Mouse (Mus musculus) right cerebral cortex, adult 2 months (tissue): Measurements from ENCODE around the gene Dgke.
A peak's percentile ranks its signal among the peaks of the same experiment; 100 is the strongest.

ENCODE experiments used
- DNase-seq, 2 experiments: peaks; one replicate each; pipeline ENCODE4 v3.0.0; 2021 to 2022; ENCODE audit warnings: low spot score in 2 of 2

The Dgke gene

DNA sequence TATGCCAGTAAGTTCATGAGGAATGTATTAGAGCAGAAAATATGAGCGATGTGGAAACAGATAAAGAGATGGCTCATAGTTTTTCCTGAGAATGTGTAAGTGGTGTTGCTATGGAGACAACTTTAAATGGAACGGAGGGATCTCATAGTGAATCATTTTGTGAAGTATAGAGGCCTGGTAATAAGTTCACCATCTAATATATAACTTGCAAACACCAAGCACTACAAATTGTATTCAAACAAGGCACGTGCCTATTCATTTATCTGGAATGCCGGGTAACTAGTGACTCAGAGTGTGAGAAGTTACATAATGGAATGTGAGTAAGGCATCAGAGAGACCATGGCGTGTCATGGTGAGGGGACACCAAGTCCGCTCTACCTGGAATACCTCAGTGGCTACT is 28.2 kb downstream of the Dgke start:
- peak in 1 of 2 experiments; percentile 20 for DNase-seq

- no peak for DNase-seq
Observed at GRCm38 (mm10) chr11:89035552-89035951, 31.1 kb downstream of the Dgke start.

- no peak for DNase-seq
Observed at GRCm38 (mm10) chr11:89034592-89034991, 32.1 kb downstream of the Dgke start.

DNA sequence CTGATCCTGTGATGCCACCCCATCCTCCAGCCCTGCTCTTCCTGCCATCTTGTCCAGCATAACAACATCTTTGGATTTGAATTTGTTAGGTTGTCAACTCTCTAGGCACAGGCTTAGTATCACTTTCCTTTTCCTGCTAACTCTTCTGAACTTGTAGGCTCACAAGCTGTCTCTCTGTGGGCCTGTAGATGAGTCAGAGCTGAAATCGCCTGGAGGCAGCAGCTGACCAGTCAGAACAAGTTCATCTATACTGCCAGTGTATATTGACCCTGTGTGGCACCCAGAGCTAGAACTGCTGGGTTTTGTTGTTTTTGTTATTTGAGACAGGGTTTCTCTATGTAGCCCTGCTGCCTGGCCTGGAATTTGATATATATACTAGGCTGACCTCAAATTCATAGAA is 35.5 kb downstream of the Dgke start:
- no peak for DNase-seq

DNA sequence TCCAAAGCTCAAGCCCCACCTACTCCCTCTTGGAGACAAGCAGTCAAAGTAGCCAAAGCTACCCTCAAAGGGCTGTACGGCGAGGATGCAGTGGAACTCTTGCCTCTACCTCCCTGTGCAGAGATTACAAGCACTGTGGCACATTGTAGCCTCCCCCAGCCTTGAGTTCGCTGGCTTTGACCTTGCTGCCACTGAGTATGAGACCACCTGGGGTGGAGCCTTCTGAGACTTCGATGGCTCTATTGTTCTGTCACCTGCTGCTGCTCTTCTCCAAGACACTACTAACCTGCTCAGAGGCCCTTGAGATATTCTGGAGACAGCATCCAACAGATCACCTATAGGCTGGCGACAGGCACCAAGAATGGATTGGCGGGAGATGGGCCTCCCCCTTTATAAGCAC is 36.1 kb downstream of the Dgke start:
- DNase-seq, result no peak

- DNase-seq, result no peak
Observed at GRCm38 (mm10) chr11:89028871-89029405, 37.7 kb downstream of the Dgke start.

DNA sequence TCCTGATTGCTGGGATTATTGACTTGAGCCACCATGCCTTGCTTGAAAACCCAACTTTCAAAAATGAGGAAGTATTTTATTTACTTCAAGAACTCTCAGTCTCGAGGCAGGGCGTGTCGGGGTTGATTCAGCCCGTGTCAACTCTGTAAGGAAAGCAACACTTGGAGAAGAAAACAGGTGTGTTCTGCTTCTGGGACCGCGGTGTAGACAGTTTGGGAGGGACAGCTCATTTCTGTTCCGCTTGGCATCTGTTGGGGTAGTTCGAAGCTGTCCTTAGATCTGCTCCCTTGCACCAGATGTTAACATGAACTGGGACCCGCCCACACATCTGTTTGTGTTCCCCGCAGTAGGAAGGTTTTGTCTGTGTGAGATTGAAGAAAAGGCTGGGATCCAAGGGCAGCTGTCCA is 38.7 kb downstream of the Dgke start:
- DNase-seq, result no peak

DNA sequence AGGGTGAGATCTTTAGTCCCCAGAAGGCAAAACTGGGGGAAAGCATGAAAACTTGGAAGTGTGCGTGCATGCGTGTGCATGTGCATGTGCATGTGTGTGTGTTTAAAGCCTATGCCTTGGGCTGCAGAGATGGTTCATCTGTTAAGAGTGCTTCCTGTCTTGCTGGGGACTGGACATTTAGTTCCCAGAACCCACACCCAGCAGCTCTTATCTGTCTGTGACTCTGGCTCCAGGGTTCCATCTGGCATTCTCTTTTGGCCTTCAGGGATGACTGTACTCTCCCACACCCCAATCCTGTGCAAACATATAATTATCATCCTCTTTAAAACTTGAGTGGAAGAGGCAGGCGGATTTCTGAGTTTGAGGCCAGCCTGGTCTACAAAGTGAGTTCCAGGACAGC is 40.5 kb downstream of the Dgke start:
- DNase-seq, result no peak

DNA sequence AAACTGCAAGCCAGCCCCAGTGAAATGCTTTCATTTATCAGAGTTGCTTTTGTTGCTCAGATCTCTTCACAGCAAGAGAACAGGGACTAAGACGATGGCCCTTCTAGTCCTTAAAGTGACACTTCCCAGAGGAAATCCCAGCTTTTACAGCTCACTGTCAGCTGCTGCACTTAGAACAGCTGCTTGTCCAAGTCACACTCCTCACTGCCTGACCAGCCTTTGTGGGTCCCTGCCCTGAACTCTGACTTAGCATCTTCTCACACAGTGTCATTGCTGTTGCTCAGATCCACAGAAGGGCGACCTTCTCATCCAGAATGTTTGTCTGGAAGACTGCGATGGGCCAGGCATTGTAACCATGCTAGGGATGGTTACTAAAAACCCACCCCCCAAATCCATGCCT is 41.0 kb downstream of the Dgke start:
- DNase-seq, result no peak

DNA sequence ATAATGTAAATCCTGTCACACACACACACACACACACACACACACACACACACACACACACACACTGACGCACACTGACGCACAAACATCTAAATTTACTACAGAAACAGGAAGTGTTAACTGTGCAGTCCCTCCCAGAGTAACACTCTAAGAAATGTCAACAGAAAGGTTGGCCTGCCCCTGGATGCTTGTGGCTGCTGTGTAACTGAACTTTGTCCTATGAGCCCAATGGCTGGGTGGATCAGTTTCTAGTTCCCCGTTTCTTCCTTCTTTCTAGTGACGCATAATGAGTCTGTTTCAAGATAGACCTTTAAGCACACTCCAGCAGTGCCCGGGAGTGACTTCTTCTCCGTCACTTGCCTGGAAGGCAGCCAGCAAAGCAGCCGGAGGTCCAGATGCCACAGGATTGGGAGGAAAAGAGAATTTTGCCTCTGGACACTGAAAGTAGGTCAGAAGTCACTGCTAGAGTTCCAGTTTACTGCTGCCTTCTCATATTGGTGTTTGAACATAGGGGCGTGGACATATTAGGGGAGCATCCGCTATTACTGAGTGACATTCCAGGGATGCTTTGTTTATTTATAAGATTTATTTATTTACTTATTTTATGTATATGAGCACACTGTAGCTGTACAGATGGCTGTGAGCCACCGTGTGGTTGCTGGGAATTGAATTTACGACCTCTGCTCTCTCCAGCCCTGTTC is 42.3 kb downstream of the Dgke start:
- no peak for DNase-seq

GRCm38 (mm10) chr11:89023477-89023876 is 43.2 kb downstream of the Dgke start:
- DNase-seq, result no peak

- DNase-seq, result no peak
Observed at GRCm38 (mm10) chr11:89022120-89022731, 44.4 kb downstream of the Dgke start.

- DNase-seq, result no peak
Observed at GRCm38 (mm10) chr11:89021687-89022086, 45.0 kb downstream of the Dgke start.

- no peak for DNase-seq
Observed at GRCm38 (mm10) chr11:89020681-89021305, 45.9 kb downstream of the Dgke start.

GRCm38 (mm10) chr11:89017514-89018182 is 49.0 kb downstream of the Dgke start:
- DNase-seq, result no peak

GRCm38 (mm10) chr11:89012241-89012640 is 54.4 kb downstream of the Dgke start:
- no peak for DNase-seq

GRCm38 (mm10) chr11:89009496-89009895 is 57.2 kb downstream of the Dgke start:
- no peak for DNase-seq

DNA sequence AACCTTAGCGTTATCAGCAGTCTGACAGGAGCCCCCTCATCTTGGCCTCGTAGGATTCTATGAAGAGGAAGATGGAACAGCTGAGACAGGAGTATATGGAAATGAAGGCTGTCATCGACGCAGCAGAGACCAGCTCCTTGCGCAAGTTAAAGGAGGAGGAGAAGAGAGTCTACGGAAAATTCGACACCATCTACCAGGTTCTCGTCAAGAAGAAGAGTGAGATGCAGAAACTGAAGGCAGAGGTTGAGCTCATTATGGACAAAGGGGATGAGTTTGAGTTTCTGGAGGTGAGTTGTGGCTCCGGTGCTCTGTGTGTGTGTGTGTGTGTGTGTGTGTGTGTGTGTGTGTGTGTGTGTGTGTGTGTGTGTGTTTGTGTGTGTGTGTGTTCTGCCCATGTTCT is 57.6 kb downstream of the Dgke start:
- no peak for DNase-seq

- DNase-seq, result no peak
Observed at GRCm38 (mm10) chr11:89007582-89007981, 59.1 kb downstream of the Dgke start.

DNA sequence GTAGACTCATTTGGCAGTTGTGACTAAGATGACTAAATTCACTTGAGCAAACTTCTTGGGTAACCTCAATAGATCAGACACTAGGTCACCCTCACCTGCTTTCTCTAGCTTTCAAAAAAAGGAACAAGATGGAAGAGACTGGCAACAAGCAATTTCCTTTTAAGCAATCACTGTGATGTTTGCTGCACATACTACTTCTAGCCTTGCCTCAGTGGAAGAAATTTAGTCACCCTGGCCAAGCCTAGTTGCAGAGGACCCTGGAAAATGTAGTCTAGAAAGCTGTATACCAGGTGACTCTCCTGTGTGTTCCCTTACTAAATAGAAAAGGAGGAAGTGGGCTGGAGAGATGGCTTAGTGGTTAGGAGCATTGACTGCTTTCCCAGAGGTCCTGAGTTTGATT is 60.2 kb downstream of the Dgke start:
- no peak for DNase-seq

DNA sequence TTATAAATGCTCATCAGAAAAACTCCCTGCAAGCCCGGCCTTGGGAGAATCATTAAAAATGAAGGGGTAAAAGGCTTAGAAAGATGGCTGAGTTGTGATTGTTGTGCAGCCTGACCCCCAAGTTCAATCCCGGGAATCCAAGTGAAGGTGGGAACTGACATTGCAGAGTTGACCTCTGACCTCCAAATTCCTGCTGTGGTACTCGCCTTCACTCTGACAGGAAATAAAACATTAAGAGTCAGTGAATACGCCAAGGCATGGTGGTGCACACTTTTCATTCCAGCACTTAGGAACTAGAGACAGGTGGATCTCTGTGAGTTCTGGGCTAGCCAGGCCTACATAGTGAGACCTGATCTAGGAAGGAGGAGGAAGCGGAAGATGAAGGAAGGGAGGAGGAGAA is 61.2 kb downstream of the Dgke start:
- no peak for DNase-seq

GRCm38 (mm10) chr11:89003726-89004125 is 62.9 kb downstream of the Dgke start:
- DNase-seq, result no peak
